Mouse (Mus musculus) activated CD4-positive, CD25-positive, alpha-beta regulatory T cell, adult 9 weeks (primary cell): Measurements from ENCODE around the gene Cwh43. TPM values are rescaled to one million over a fixed set of nuclear protein-coding genes. Genes with fewer than 3 reads are reported as not detected.

ENCODE experiments used
- polyA plus RNA-seq: library from polyadenylated mRNA; unstranded; fragments of 100-300 nt; shearing (Covaris generic); gene quantifications from one replicate; pipeline ENCODE4 v1.2.1, GENCODE M21; 2017

Cwh43 gene
- polyA plus RNA-seq = not detected

DNA sequence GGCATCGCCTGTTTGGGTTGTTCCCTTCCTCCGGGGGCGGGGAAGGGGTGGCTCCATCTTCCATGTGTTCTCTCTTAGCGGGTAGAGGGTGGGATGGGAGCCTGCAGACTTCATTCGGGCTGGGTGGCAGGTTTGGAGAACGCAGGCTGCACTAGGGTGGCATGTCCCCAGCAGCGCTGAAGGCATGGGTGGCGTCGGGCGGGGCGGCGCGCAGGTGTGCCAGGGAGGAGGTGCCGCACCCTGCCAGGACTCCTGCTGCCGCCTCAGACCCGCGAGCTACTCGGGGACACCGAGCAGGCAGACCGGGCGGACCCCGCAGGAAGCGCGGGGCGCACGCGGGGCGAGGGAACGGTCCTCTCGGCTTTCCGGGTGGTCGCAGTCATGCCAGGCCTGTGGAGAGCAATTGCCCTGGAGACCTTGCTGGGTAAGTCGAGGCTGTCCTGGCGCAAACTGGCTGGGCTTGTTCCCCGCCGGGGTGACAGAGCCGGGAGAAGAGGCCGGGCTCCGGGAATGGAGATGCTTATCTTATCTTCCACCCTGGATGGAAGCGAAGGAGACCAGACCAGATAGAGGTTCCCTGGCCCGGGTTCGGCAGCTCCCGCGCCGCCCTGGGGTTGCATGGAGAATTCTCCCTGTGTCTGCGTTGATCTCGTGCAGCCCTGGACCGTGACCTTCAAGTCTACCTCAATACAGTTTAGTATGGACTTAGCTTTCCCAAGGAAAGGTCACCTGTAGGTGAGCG, at the start of gene Cwh43:
TSS of gene Cwh43 (plus strand) at position 95 of the 742 bp plus-strand sequence.

DNA sequence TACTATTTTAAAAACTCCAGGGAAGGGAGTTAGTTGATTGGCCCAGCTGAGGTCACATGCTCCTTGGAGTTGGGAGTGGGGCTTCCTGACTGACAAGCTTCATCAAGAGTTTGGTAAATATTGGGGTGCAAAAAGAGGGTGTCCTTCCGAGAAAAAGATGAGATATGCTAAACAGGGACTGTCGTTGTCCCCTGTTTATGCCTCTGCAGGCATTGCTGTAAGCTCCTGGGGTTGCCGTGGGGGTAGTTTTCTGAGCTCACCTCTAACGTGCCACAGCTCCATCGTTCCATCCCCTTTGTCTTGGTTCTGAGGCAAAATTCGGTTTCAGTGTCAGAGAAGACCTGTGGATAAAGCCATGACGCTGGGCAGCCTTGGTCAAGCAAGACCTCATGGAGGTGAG, 74.8 kb downstream of the Cwh43 start, which contains the start of gene Dcun1d4:
TSS of gene Dcun1d4 (plus strand) at position 301 of the 400 bp plus-strand sequence.

Other genes starting within 250 kb of the Cwh43 start
- gene Fryl, start 149.5 kb upstream of the Cwh43 start, polyA plus RNA-seq = 150 TPM
- gene Ociad1, start 113.3 kb upstream of the Cwh43 start, polyA plus RNA-seq = 330 TPM
- 1.2 TPM for gene Ociad2, start 65.0 kb upstream of the Cwh43 start, polyA plus RNA-seq
- 21.3 TPM for gene Dcun1d4, start 74.9 kb downstream of the Cwh43 start, polyA plus RNA-seq
- gene Lrrc66, start 226.5 kb downstream of the Cwh43 start, polyA plus RNA-seq = 0.84 TPM
- 12.7 TPM for gene Sgcb, start 241.7 kb downstream of the Cwh43 start, polyA plus RNA-seq
- gene Spata18, start 245.3 kb downstream of the Cwh43 start, polyA plus RNA-seq = not detected